Mouse (Mus musculus): ENCODE data around the gene Zzz3. TPM values are rescaled to one million over a fixed set of nuclear protein-coding genes. Genes with fewer than 3 reads are reported as not detected.

Zzz3 gene
- total RNA-seq (2023): 68.2 TPM

DNA sequence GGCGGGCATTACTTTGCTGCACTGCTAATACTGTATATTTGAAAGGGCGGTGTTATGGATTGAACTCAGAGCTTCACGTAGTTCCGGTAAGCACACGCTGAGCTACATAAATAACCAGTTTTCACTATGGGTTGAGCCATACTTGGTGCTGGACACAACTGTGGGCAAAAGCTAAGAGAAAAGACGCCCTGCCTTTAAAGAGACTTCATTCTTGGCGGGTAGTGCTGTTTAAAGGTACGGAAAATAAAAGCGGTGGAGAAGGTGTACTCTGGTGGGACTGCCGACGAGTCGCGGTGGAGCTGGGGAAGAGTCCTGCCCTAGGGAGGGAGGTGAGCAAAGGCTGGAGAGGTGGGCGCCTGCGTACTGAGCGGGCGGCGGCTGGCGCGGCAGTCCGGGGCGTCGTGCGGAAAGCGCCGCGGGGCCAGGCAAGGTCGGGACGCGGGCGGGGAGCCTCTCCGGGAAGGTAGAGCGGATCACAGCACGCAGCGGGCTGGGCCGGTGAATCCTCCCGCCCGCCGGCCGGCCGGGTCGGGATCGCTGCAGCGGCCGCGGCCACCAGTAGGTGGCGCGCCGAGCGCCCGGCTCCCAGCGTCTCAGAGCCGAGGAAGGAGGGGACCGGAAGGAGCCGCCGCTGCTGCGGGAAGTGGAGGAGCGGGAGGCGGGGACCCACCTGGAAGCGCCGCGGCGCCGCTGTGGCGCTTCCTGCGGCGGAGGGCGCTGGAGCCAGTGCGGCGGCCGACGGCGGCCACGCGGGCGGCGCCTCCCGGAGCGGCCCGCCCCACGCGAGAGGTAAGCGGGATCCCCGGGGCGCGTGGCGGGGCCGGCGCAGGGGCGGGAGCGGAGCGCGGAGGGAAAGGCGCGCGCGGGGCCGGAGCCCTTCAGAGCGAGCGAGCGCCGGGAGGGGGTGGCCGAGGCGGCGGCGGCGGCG, at the start of gene Zzz3:
Gene Zzz3 (plus strand): TSS at position 124 of the 928 bp plus-strand sequence.

DNA sequence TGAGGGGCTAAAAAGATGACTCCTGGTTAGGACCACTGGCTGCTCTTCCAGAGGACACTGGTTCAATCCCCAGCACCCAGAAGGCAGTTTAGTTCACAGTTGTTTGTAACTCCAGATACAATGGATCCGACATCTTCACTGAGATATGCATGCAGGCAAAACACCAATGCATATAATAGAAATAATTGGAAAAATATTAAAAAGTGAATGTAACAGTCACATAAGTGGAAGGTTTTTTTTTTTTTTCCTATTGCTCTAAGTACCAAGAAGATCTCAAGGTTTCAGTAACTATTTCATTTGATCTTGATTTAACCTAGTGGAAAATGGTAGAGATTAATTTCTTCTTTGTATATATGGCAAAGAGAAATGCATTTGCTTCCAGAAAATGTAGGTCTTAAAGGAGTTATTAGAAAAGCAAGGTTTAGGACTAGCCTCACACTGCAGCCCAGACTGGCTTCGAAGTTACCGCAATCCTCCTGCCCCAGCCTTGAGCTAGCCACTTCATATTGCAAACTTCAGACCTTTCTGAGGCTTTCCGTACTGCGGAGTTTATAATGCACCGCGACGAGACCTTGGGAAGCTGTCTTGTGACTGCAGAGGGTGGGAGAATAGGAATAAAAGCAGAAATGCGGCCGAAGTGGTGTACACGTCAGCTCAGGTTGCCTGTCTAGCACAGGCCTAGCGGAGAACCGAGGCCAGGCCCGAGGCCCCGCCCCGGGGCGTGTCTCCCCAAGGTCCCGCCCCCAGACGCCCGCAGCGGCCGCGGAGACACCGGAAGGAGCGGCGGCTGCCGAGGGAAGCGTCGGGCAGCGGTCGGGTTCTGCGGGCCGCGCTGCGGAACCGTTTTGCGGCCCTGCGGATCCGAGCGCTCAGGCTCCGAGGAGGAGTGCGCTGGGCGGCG, 49.3 kb upstream of the Zzz3 start, which contains the start of gene Usp33:
Gene Usp33 (plus strand): TSS at position 747 of the 901 bp plus-strand sequence.

Other genes with a start within 250 kb of the Zzz3 start
- 0.52 TPM for gene Gipc2, start 229.2 kb upstream of the Zzz3 start, total RNA-seq (2023)
- 54.6 TPM for gene Dnajb4, start 185.2 kb upstream of the Zzz3 start, total RNA-seq (2023)
- gene Fubp1, start 185.1 kb upstream of the Zzz3 start, total RNA-seq (2023): 238 TPM
- gene Nexn, start 129.1 kb upstream of the Zzz3 start, total RNA-seq (2023): not detected
- gene Miga1, start 55.1 kb upstream of the Zzz3 start, total RNA-seq (2023): 31.4 TPM
- 59.3 TPM for gene Usp33, start 49.0 kb upstream of the Zzz3 start, total RNA-seq (2023)